Mouse (Mus musculus): ENCODE measurements around the gene Rras2. TPM values are rescaled to one million over a fixed set of nuclear protein-coding genes. Genes with fewer than 3 reads are reported as not detected.

Gene Rras2
- polyA plus RNA-seq, 2 experiments: 21.6 to 25.4 TPM

DNA sequence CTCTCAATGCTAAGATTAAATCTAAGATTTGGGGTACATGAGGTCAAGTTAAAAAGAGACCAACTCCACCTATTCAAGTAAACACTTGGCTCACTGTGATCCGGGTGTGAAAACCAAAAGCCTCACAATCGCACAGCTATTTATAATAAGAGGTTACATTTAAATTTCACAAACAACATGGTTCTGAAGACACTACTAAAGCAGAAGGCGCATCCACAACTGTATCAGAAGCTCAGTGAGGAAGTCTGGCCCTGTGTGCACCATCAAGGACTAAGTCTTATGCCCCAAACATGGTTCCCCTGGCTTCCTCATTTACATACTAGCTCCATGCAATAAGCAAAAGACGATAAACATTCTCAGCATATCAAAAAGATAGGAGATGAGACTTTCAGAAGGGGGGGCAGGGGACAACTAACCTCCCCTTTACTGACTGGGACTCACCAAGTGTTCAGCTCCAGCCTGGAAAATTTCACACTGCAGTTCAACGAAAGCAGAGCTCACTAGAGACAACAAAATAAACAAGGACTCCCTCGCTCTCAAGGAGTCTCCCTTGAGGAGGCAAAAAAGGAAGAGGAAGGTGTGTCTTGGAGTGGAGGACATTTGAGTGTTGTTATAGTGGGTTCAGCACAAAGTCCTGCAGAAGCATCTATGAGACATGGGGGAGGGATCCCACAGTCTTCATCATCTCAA is 31.4 kb downstream of the Rras2 start:
- 74% methylated on average over 6 of the region's 6 CpGs for WGBS
- Histone ChIP-seq H3K9ac (ENCODE audit: low read depth, low read length, severe bottlenecking) (no peak overlapping the region), H3K4me1 (ENCODE audit: control insufficient read depth, insufficient read depth, low read length) (peaks cover 9% of the 10 kb centered on the region; the same call in 1 of the 2 replicates), H3K4me3 (replicated peaks; ENCODE audit: low read length) (no peak overlapping the region), H3K36me3 (ENCODE audit: control insufficient read depth, insufficient read depth, low read length) (no peaks in the 10 kb centered on the region), H3K9me3 (ENCODE audit: control insufficient read depth, low read length) (no peaks in the 10 kb centered on the region), H3K27ac (replicated peaks; ENCODE audit: low read depth, low read length) (no peak overlapping the region), H3K27me3 (ENCODE audit: control insufficient read depth, insufficient read depth, low read length) (no peaks in the 10 kb centered on the region), H3K4me2 (replicated peaks; ENCODE audit: low read depth, low read length, severe bottlenecking) (no peak overlapping the region)
- ATAC-seq (ENCODE audit: low FRiP score, low read depth) (no peak), DNase-seq (ENCODE audit: low spot score) (no peak)
- TF ChIP-seq POLR2A (IDR thresholded peaks at IDR 0.05; ENCODE audit: borderline replicate concordance, extremely low read depth, insufficient read depth, insufficient read length): no peak

DNA sequence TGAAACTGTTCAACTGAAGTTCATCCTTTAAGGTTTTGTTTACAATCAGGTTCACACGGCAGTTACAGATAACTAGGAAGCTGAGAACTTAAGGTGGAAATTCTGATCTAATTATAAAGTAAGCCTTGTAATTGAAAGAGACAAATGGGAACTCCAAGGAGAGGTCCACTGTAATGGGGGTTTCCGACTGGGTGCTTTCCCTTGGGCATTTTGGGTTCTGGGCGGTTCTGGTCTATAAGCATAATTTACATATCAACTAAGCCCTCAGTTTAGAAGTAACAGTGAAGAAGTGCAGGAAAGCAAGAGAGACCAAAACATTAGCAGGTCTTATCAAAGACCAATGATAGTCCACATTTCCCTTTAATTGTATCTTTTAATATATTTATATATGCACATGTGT is 33.8 kb downstream of the Rras2 start:
- Histone ChIP-seq H3K27me3 (ENCODE audit: control insufficient read depth, insufficient read depth, low read length) (no peaks in the 10 kb centered on the region), H3K9ac (ENCODE audit: low read depth, low read length, severe bottlenecking) (no peak overlapping the region), H3K4me3 (replicated peaks; ENCODE audit: low read length) (no peak overlapping the region), H3K9me3 (ENCODE audit: control insufficient read depth, low read length) (no peaks in the 10 kb centered on the region), H3K27ac (replicated peaks; ENCODE audit: low read depth, low read length) (no peak overlapping the region), H3K36me3 (ENCODE audit: control insufficient read depth, insufficient read depth, low read length) (no peaks in the 10 kb centered on the region), H3K4me2 (replicated peaks; ENCODE audit: low read depth, low read length, severe bottlenecking) (no peak overlapping the region), H3K4me1 (ENCODE audit: control insufficient read depth, insufficient read depth, low read length) (peaks cover 9% of the 10 kb centered on the region; the same call in 1 of the 2 replicates)
- 68% methylated on average over 3 of the region's 3 CpGs for WGBS
- DNase-seq (ENCODE audit: low spot score) (no peak), ATAC-seq (ENCODE audit: low FRiP score, low read depth) (no peak)
- TF ChIP-seq POLR2A (IDR thresholded peaks at IDR 0.05; ENCODE audit: borderline replicate concordance, extremely low read depth, insufficient read depth, insufficient read length): no peak

DNA sequence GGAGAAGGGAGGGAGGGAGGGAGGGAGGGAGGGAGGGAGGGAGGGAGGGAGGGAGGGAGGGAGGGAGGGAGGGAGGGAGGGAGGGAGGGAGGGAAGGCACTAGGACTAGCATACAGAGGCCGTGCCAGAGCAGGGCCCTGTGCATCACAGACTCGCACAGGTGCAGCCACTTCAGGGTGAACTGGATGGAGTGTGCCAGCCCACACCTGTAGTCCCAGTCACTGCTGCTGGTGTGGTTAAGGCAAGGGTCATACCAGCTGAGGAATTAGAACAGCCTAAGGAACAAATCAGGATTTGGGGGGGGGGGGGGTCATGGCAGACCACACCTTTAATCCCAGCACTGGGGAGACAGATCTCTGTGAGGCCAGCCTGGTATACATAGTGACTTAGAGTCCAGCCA is 34.5 kb downstream of the Rras2 start:
- H3K4me2 ChIP-seq (replicated peaks; ENCODE audit: low read depth, low read length, severe bottlenecking): no peak overlapping the region
- H3K27ac ChIP-seq (replicated peaks; ENCODE audit: low read depth, low read length): no peak overlapping the region
- ATAC-seq (ENCODE audit: low FRiP score, low read depth) (no peak), DNase-seq (ENCODE audit: low spot score) (no peak)
- H3K4me1 ChIP-seq (ENCODE audit: control insufficient read depth, insufficient read depth, low read length): peaks cover 8% of the 10 kb centered on the region; the same call in 1 of the 2 replicates
- H3K9me3 ChIP-seq (ENCODE audit: control insufficient read depth, low read length): no peaks in the 10 kb centered on the region
- H3K4me3 ChIP-seq (replicated peaks; ENCODE audit: low read length): no peak overlapping the region
- no peaks in the 10 kb centered on the region for H3K27me3 ChIP-seq (ENCODE audit: control insufficient read depth, insufficient read depth, low read length)
- WGBS: 86% methylated on average over 2 of the region's 2 CpGs
- no peak overlapping the region for H3K9ac ChIP-seq (ENCODE audit: low read depth, low read length, severe bottlenecking)
- no peaks in the 10 kb centered on the region for H3K36me3 ChIP-seq (ENCODE audit: control insufficient read depth, insufficient read depth, low read length)
- TF ChIP-seq POLR2A (IDR thresholded peaks at IDR 0.05; ENCODE audit: borderline replicate concordance, extremely low read depth, insufficient read depth, insufficient read length): no peak

DNA sequence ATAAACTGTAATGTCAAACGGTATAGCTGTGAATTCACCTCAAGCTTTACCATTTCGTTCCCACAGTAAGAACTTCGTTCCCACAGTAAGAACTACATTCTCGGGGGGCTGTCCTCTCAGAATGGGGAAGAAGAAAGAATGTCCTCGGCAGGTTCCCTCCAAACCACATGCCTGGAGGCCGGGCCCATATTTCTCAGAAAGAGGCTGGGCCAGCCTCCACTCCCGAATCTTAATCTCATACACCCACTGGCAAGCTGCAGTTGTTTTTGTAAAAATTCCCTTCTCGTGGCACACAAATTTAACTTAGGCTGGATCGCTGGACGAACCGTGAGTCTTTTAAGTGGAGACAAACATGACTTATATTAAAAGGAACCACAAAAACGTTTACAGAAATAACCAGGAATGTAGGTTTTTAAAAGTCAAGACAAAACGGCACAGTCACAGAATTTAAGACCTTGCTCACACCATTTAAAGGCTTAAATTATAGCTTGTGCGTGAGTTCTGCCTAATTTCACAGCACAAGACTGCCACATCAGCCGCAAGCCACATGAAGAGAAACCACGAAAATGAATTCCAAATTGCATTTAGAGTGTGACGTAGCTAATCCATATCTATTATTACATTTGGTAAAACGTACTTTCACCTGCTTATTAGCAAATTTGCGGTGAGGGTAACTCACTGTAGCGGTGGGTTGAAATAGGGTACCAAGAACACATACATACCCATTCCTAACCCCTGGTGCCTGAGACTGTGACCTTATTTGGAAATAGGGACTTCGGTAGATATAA is 35.8 kb downstream of the Rras2 start:
- no peak for TF ChIP-seq POLR2A (IDR thresholded peaks at IDR 0.05; ENCODE audit: borderline replicate concordance, extremely low read depth, insufficient read depth, insufficient read length)
- Histone ChIP-seq H3K4me2 (replicated peaks; ENCODE audit: low read depth, low read length, severe bottlenecking) (no peak overlapping the region), H3K9ac (ENCODE audit: low read depth, low read length, severe bottlenecking) (no peak overlapping the region), H3K4me3 (replicated peaks; ENCODE audit: low read length) (no peak overlapping the region), H3K4me1 (ENCODE audit: control insufficient read depth, insufficient read depth, low read length) (0 out of 2 replicates have a peak, but pooled peaks cover 3% of the 10 kb centered on the region), H3K27ac (replicated peaks; ENCODE audit: low read depth, low read length) (no peak overlapping the region), H3K9me3 (ENCODE audit: control insufficient read depth, low read length) (no peaks in the 10 kb centered on the region), H3K27me3 (ENCODE audit: control insufficient read depth, insufficient read depth, low read length) (no peaks in the 10 kb centered on the region), H3K36me3 (ENCODE audit: control insufficient read depth, insufficient read depth, low read length) (no peaks in the 10 kb centered on the region)
- ATAC-seq (ENCODE audit: low FRiP score, low read depth) (no peak), DNase-seq (ENCODE audit: low spot score) (no peak)
- WGBS: 56% methylated on average over 21 of the region's 21 CpGs

DNA sequence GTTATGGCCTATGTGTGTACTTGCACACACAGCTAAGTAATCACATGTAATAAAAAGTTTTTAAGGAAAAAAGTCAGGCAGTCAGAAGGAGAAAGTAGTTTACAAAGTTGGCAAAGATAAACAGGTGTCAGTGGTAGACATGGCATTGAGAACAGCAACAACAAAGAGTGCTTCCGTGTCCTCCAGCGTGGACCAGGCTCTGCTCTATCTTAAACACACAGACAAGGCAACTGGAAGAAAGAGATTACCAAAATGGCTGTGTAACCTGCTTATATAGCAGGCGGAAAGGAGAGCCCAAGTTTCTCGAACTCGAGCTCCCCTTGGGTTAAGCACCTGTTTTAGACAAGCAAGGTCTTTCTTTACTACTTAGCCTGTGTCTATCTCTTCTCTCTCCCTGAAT is 37.3 kb downstream of the Rras2 start:
- Histone ChIP-seq H3K4me3 (replicated peaks; ENCODE audit: low read length) (no peak overlapping the region), H3K27me3 (ENCODE audit: control insufficient read depth, insufficient read depth, low read length) (no peaks in the 10 kb centered on the region), H3K36me3 (ENCODE audit: control insufficient read depth, insufficient read depth, low read length) (no peaks in the 10 kb centered on the region), H3K9ac (ENCODE audit: low read depth, low read length, severe bottlenecking) (no peak overlapping the region), H3K4me2 (replicated peaks; ENCODE audit: low read depth, low read length, severe bottlenecking) (no peak overlapping the region), H3K4me1 (ENCODE audit: control insufficient read depth, insufficient read depth, low read length) (0 out of 2 replicates have a peak, but pooled peaks cover 3% of the 10 kb centered on the region), H3K9me3 (ENCODE audit: control insufficient read depth, low read length) (no peaks in the 10 kb centered on the region), H3K27ac (replicated peaks; ENCODE audit: low read depth, low read length) (no peak overlapping the region)
- WGBS: 96% methylated on average over 5 of the region's 5 CpGs
- no peak for DNase-seq (ENCODE audit: low spot score)
- no peak for ATAC-seq (ENCODE audit: low FRiP score, low read depth)
- TF ChIP-seq POLR2A (IDR thresholded peaks at IDR 0.05; ENCODE audit: borderline replicate concordance, extremely low read depth, insufficient read depth, insufficient read length): no peak

Data from limb, embryonic 14.5 days (tissue).